ENCODE assay signal across 10 mouse cellular contexts in the genomic region with DNA sequence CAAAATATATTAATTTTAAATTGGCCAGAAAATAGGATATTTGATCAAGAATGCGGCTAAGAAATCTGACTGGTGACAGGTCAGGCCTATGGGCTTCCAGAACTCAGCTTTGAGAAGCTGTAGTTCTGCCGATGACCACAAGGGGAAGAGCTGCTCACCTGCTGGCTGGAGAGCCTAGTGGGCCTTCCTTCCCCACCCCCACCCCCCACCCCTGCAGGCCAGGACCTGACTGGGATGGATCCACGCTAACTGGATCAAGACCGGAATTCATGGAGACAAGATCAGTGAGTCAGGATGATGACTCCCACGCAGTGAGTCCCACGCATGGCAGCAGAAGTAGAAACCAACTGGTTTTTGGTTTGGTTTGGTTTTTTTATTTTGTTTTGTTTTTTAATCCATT. TPM values are rescaled to one million over a fixed set of nuclear protein-coding genes. Genes with fewer than 3 reads are reported as not detected.
DNase-seq lines count a peak whose midpoint lies in the region; ATAC-seq and TF ChIP-seq lines count a peak whose summit lies in the region.
"Had no signal": no experiment of that assay in that cellular context is flagged by ENCODE, and none has a peak within 500 bp of the region (broad histone marks: within the 10 kb centered on the region; RNA-seq: fewer than 3 reads in every experiment).

No protein-coding gene starts in this region.

- H3K4me3 ChIP-seq in liver, adult 2 months (ENCODE audit: insufficient read depth, low read depth, low read length) = no peak overlapping the region
- H3K4me3 ChIP-seq in liver, embryonic 12.5 days = no peak overlapping the region
- H3K4me3 ChIP-seq in MEL (ENCODE audit: control insufficient read depth in 1 of 2, insufficient read depth in 1 of 2, low read depth in 2 of 2, low read length in 2 of 2) = no peak overlapping the region
- H3K4me3 ChIP-seq: embryonic facial prominence, embryonic 15.5 days; lung, embryonic 15.5 days had no signal

- H3K79me2 ChIP-seq in liver, adult 2 months (ENCODE audit: control insufficient read depth, insufficient read depth, low read length) = no peaks in the 10 kb centered on the region
- no peaks in the 10 kb centered on the region for H3K79me2 ChIP-seq in MEL (ENCODE audit: control insufficient read depth, insufficient read depth, low read length, poor library complexity)

- no peaks in the 10 kb centered on the region for H3K9me3 ChIP-seq in liver, embryonic 12.5 days (replicated peaks)
- H3K9me3 ChIP-seq in MEL (replicated peaks; ENCODE audit: insufficient read depth, low read length) = no peaks in the 10 kb centered on the region
- H3K9me3 ChIP-seq: embryonic facial prominence, embryonic 15.5 days; lung, embryonic 15.5 days had no signal

- no peaks in the 10 kb centered on the region for H3K4me1 ChIP-seq in liver, adult 2 months (ENCODE audit: control insufficient read depth, insufficient read depth, low read length)
- 0 out of 2 replicates have a peak, but pooled peaks cover 4% of the 10 kb centered on the region for H3K4me1 ChIP-seq in liver, embryonic 12.5 days
- H3K4me1 ChIP-seq in MEL (ENCODE audit: control insufficient read depth in 1 of 2, insufficient read depth in 2 of 2, low read length in 2 of 2) = peaks cover 0 to 4% of the 10 kb centered on the region in 2 experiments; a peak in 3 of 4 replicates
- H3K4me1 ChIP-seq: lung, embryonic 15.5 days had no signal

- peak overlapping the region; percentile 51; the same call in 1 of the 2 replicates for H3K27ac ChIP-seq in liver, adult 2 months (replicated peaks; ENCODE audit: insufficient read depth, low read depth, low read length)
- no peak overlapping the region for H3K27ac ChIP-seq in liver, embryonic 12.5 days
- H3K27ac ChIP-seq in MEL (ENCODE audit: control insufficient read depth, low read depth, low read length) = no peak overlapping the region
- H3K27ac ChIP-seq: embryonic facial prominence, embryonic 15.5 days; lung, embryonic 15.5 days had no signal

- 84% methylated on average over 6 of the region's 6 CpGs for WGBS in liver, adult 2 months
- WGBS in liver, embryonic 12.5 days (ENCODE audit: insufficient replicate concordance) = 75% methylated on average over 6 of the region's 6 CpGs

- no peak for TF ChIP-seq POLR2A in liver, adult 2 months (IDR thresholded peaks at IDR 0.05; ENCODE audit: extremely low read depth, insufficient read depth, low read length)
- no peak for TF ChIP-seq POLR2A in MEL (IDR thresholded peaks at IDR 0.05; ENCODE audit: control insufficient read depth in 1 of 2, insufficient read depth in 1 of 2, low read depth in 1 of 2, low read length in 2 of 2, poor library complexity in 1 of 2)

- H3K27me3 ChIP-seq in liver, adult 2 months (ENCODE audit: control insufficient read depth, insufficient read depth, low read length) = no peaks in the 10 kb centered on the region
- H3K27me3 ChIP-seq in liver, embryonic 12.5 days (replicated peaks) = no peaks in the 10 kb centered on the region
- H3K27me3 ChIP-seq in MEL (ENCODE audit: control insufficient read depth in 1 of 2, insufficient read depth in 2 of 2, low read length in 2 of 2) = no peaks in the 10 kb centered on the region
- H3K27me3 ChIP-seq: embryonic facial prominence, embryonic 15.5 days; lung, embryonic 15.5 days had no signal

- H3K36me3 ChIP-seq in liver, adult 2 months (ENCODE audit: control insufficient read depth, insufficient read depth, low read length) = no peaks in the 10 kb centered on the region
- no peaks in the 10 kb centered on the region for H3K36me3 ChIP-seq in liver, embryonic 12.5 days
- peaks cover 0 to 9% of the 10 kb centered on the region in 2 experiments; a peak in 2 of 4 replicates for H3K36me3 ChIP-seq in MEL (ENCODE audit: control insufficient read depth in 1 of 2, insufficient read depth in 2 of 2, low read length in 2 of 2)
- H3K36me3 ChIP-seq: embryonic facial prominence, embryonic 15.5 days; lung, embryonic 15.5 days had no signal

- DNase-seq in liver, adult 2 months (ENCODE audit: extremely low read depth, low read depth, low spot score) = no peak
- peak; percentile 57 for DNase-seq in MEL (ENCODE audit: low read depth, low spot score)
- peak; percentile 19 for DNase-seq in c-Kit-positive CD71-positive TER-119-negative erythroid progenitor cells, embryonic 14.5 days (ENCODE audit: low read depth)
- DNase-seq in retina, postnatal 1 day = peak; percentile 48
- no peak for DNase-seq in right cerebral cortex, postnatal 25 days
- DNase-seq in adrenal gland, adult 2 months = no peak
- DNase-seq: heart, postnatal 36 days had no signal

- TF ChIP-seq RAD21 in MEL (IDR thresholded peaks at IDR 0.05; ENCODE audit: low read depth, low read length) = no peak

- no peak for TF ChIP-seq EP300 in MEL (IDR thresholded peaks at IDR 0.05; ENCODE audit: low read depth in 1 of 2, low read length in 2 of 2)

- no peak for ATAC-seq in liver, embryonic 12.5 days

- no peak overlapping the region for H3K4me2 ChIP-seq in liver, embryonic 12.5 days
- H3K4me2 ChIP-seq: embryonic facial prominence, embryonic 15.5 days; lung, embryonic 15.5 days had no signal

- no peak overlapping the region for H3K9ac ChIP-seq in liver, adult 2 months (ENCODE audit: low read depth, low read length)
- H3K9ac ChIP-seq in liver, embryonic 12.5 days = no peak overlapping the region
- no peak overlapping the region for H3K9ac ChIP-seq in MEL (ENCODE audit: control insufficient read depth, low read depth, low read length, poor library complexity, severe bottlenecking)
- H3K9ac ChIP-seq: embryonic facial prominence, embryonic 15.5 days; lung, embryonic 15.5 days had no signal

- TF ChIP-seq CTCF in liver, adult 2 months (IDR thresholded peaks at IDR 0.05; ENCODE audit: low read depth, low read length) = peak; percentile 61
- peak; percentile 49 to 63 (median 61) for TF ChIP-seq CTCF in MEL (IDR thresholded peaks at IDR 0.05 in 2 of 3, conservative IDR thresholded peaks at IDR 0.05 in 1 of 3; ENCODE audit: control insufficient read depth in 1 of 3, insufficient read depth in 1 of 3, low read depth in 2 of 3, low read length in 3 of 3, poor library complexity in 1 of 3, severe bottlenecking in 1 of 3)

TF ChIP-seq in MEL, 35 proteins besides CTCF, POLR2A, EP300 and RAD21:
- TF ChIP-seq SMC3 (IDR thresholded peaks at IDR 0.05; ENCODE audit: low read depth, low read length) = 0 out of 2 replicates have a peak, but pooled peaks have one; percentile 14
- TF ChIP-seq BHLHE40 (IDR thresholded peaks at IDR 0.05; ENCODE audit: borderline replicate concordance, low read depth, low read length) = no peak

RNA-seq across cellular contexts. Expression of a gene that starts 46.3 kb away (rescaled TPM):
- 5.4 and 6.8 TPM in 2 replicates for total RNA-seq in liver, adult 2 months (2014; rRNA removed)
- polyA plus RNA-seq in liver, adult 2 months (2012; rRNA removed) = 2.2 and 3.5 TPM in 2 replicates
- polyA plus RNA-seq in liver, embryonic 12.5 days (2016; fragmentation: Nextera tagmentation; extraction: Ambion mirVana) = 7.0 and 7.7 TPM in 2 replicates
- 17.9 and 25.7 TPM in 2 replicates for total RNA-seq in MEL (2012; rRNA removed)
- polyA plus RNA-seq in MEL (2012; ENCODE audit: insufficient read depth in 1 of 2, insufficient read length in 2 of 2, low read depth in 1 of 2, low replicate concordance in 2 of 2, missing spikeins in 1 of 2) = 10 to 100 TPM in 1 of 2 experiments, not detected in 1; 23.6 TPM
- total RNA-seq in adrenal gland, adult 2 months (2021) = 10 to 100 TPM; 36.7 to 48.2 TPM
- 15.9 and 16.7 TPM in 2 replicates for polyA plus RNA-seq in adrenal gland, adult 2 months (2012; rRNA removed)

RNA-seq across cellular contexts. Expression of a gene that starts 56.1 kb away (rescaled TPM):
- total RNA-seq in liver, adult 2 months (2014; rRNA removed) = 12.6 and 15.1 TPM in 2 replicates
- 13.1 and 15.1 TPM in 2 replicates for polyA plus RNA-seq in liver, adult 2 months (2012; rRNA removed)
- 17.9 and 18.1 TPM in 2 replicates for polyA plus RNA-seq in liver, embryonic 12.5 days (2016; fragmentation: Nextera tagmentation; extraction: Ambion mirVana)
- total RNA-seq in MEL (2012; rRNA removed) = 21.8 and 27.4 TPM in 2 replicates
- 100 to 1,000 TPM in 1 of 2 experiments, 10 to 100 TPM in 1; 34.3 to 313 TPM for polyA plus RNA-seq in MEL (2012; ENCODE audit: insufficient read depth in 1 of 2, insufficient read length in 2 of 2, low read depth in 1 of 2, low replicate concordance in 2 of 2, missing spikeins in 1 of 2)
- total RNA-seq in adrenal gland, adult 2 months (2021) = 10 to 100 TPM; 59.2 to 60.7 TPM
- polyA plus RNA-seq in adrenal gland, adult 2 months (2012; rRNA removed) = 19.1 and 24.9 TPM in 2 replicates

Comparison
In these comparisons a context has a peak if more than half of its experiments do, and no peak if none do; other contexts are left out.
1. DNase-seq: peak in MEL (single experiment), c-Kit-positive CD71-positive TER-119-negative erythroid progenitor cells, embryonic 14.5 days (single experiment) and retina, postnatal 1 day (single experiment); none in liver, adult 2 months (single experiment), right cerebral cortex, postnatal 25 days (single experiment) and adrenal gland, adult 2 months (single experiment).